Mouse (Mus musculus) ES-Bruce4 (cell line): ENCODE measurements around the gene Foxq1. TPM values are rescaled to one million over a fixed set of nuclear protein-coding genes. Genes with fewer than 3 reads are reported as not detected.

Experiments used
- H3K27ac ChIP-seq: 2 replicates; pipeline ENCODE4 v1.5.1; 2012; ENCODE audit warnings: low read length, inconsistent platforms; ENCODE audit not compliant: insufficient read depth
- H3K27me3 ChIP-seq: 2 replicates; pipeline ENCODE4 v1.6.1; 2012; ENCODE audit warnings: mild to moderate bottlenecking, low read length, inconsistent platforms; ENCODE audit not compliant: control insufficient read depth, poor library complexity, insufficient read depth, severe bottlenecking
- H3K36me3 ChIP-seq: 2 replicates; pipeline ENCODE4 v1.6.1; 2012; ENCODE audit warnings: inconsistent platforms, mild to moderate bottlenecking, low read length, moderate library complexity; ENCODE audit not compliant: control insufficient read depth, poor library complexity, insufficient read depth, severe bottlenecking
- H3K4me1 ChIP-seq: one replicate; pipeline ENCODE4 v1.8.1; 2011; ENCODE audit warnings: low read length; ENCODE audit not compliant: control insufficient read depth, insufficient read depth
- H3K4me3 ChIP-seq: 2 replicates; pipeline ENCODE4 v1.5.1; 2011; ENCODE audit warnings: low read depth, mild to moderate bottlenecking, low read length
- H3K9ac ChIP-seq: 2 replicates; pipeline ENCODE4 v1.6.1; 2012; ENCODE audit warnings: low read depth, mild to moderate bottlenecking, inconsistent platforms; ENCODE audit not compliant: poor library complexity, severe bottlenecking
- H3K9me3 ChIP-seq: replicated peaks from 2 replicates; pipeline ENCODE4 v1.6.1; 2012; ENCODE audit warnings: mild to moderate bottlenecking, low read length, inconsistent platforms; ENCODE audit not compliant: control insufficient read depth, poor library complexity, insufficient read depth, severe bottlenecking
- CTCF ChIP-seq: IDR thresholded peaks from one replicate; pipeline ENCODE4 v1.8.1; 2011; ENCODE audit warnings: low read depth, low read length
- EP300 ChIP-seq: IDR thresholded peaks from 2 replicates; pipeline ENCODE4 v1.6.1; 2011; ENCODE audit warnings: low read depth, low read length; ENCODE audit not compliant: insufficient read depth
- POLR2A ChIP-seq: IDR thresholded peaks from one replicate; pipeline ENCODE4 v1.8.1; 2011; ENCODE audit warnings: low read length; ENCODE audit not compliant: insufficient read depth
- polyA plus RNA-seq: library from polyadenylated mRNA; stranded (reverse); fragments of >200 nt; gene quantifications from 2 replicates; pipeline ENCODE4 v1.2.4, GENCODE M21; 2011; ENCODE audit warnings: low read depth; ENCODE audit not compliant: missing spikeins, insufficient read depth, insufficient read length

Foxq1 gene
- polyA plus RNA-seq, 1 experiment: 1.5 TPM

DNA sequence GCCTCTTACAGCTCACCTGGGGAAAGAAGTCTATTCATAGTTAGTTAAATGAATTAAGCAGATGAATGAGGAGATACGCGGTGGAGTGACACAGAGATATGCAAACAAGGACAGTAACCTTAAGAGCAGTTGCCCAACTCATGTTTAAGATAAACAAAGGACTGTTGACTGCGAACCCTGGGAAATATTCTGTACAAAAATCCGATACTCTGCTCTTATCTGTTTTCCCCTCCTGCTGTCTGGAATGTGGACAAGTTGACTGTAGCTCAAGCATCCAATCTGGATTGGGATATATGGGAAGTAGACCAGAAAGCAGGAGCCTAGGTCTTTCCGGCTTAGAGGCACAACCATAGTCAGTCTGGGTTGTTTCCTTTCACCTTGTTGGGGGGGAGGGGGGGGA, 24.7 kb upstream of the Foxq1 start:
- Histone ChIP-seq H3K36me3 (no peaks in the 10 kb centered on the region), H3K27me3 (no peaks in the 10 kb centered on the region), H3K9ac (no peak overlapping the region), H3K27ac (no peak overlapping the region), H3K4me1 (no peaks in the 10 kb centered on the region), H3K9me3 (no peaks in the 10 kb centered on the region), H3K4me3 (no peak overlapping the region)
- TF ChIP-seq CTCF (no peak), POLR2A (no peak), EP300 (no peak)

DNA sequence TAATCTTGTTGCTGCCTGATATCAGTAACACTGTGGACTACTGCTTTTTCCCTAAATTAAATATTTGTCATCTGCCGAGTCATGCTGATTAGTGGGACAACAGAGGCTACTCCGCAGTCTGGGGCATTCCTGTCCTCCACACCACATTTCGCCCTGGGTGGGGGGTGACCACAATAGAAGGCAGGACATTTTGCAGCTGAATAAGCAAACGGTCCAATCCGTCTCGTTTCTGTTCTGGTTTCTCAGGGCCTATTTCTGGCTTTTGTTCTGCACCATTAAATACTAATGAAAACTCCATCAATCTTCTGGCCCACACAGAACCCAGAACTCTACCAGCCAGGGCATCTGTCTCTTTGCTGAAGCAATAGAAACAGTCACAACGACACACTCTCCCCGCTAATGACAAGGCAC, 24.3 kb upstream of the Foxq1 start:
- Histone ChIP-seq H3K4me1 (no peaks in the 10 kb centered on the region), H3K9me3 (no peaks in the 10 kb centered on the region), H3K9ac (no peak overlapping the region), H3K4me3 (no peak overlapping the region), H3K27me3 (no peaks in the 10 kb centered on the region), H3K36me3 (no peaks in the 10 kb centered on the region), H3K27ac (no peak overlapping the region)
- no peak for TF ChIP-seq CTCF
- TF ChIP-seq EP300: no peak
- no peak for TF ChIP-seq POLR2A

DNA sequence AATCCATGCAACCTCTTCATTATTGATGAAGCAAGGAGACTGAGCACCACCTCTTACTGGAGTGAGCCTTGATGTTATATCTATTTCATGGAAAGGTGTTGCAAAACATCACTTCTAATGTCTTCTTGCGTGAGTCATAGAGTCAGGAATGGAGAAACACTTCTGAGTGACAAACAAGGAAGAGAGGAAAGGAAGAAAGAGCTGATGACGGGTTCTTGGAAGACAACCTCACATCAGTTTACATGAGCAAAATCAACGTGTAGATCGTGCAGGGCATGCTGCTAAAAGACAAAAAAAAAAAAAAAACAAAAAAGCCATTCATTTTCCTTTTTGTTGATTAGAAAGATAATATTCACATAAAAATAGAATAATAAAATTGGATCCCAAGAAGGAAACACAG, 21.2 kb upstream of the Foxq1 start:
- Histone ChIP-seq H3K4me1 (no peaks in the 10 kb centered on the region), H3K27me3 (no peaks in the 10 kb centered on the region), H3K27ac (no peak overlapping the region), H3K36me3 (no peaks in the 10 kb centered on the region), H3K9me3 (no peaks in the 10 kb centered on the region), H3K4me3 (no peak overlapping the region), H3K9ac (no peak overlapping the region)
- TF ChIP-seq CTCF: no peak
- no peak for TF ChIP-seq POLR2A
- no peak for TF ChIP-seq EP300

- no peaks in the 10 kb centered on the region for H3K27me3 ChIP-seq
- H3K27ac ChIP-seq: no peak overlapping the region
- H3K4me1 ChIP-seq: no peaks in the 10 kb centered on the region
- H3K9me3 ChIP-seq: no peaks in the 10 kb centered on the region
- no peak overlapping the region for H3K9ac ChIP-seq
- TF ChIP-seq CTCF: no peak
- TF ChIP-seq POLR2A: no peak
- TF ChIP-seq EP300: no peak
- H3K4me3 ChIP-seq: no peak overlapping the region
- H3K36me3 ChIP-seq: no peaks in the 10 kb centered on the region
Observed at GRCm38 (mm10) chr13:31543021-31543420, 12.9 kb upstream of the Foxq1 start.

GRCm38 (mm10) chr13:31546784-31547183, 9.2 kb upstream of the Foxq1 start:
- Histone ChIP-seq H3K4me1 (no peaks in the 10 kb centered on the region), H3K36me3 (no peaks in the 10 kb centered on the region), H3K27ac (no peak overlapping the region), H3K9ac (no peak overlapping the region), H3K27me3 (no peaks in the 10 kb centered on the region), H3K4me3 (no peak overlapping the region), H3K9me3 (no peaks in the 10 kb centered on the region)
- TF ChIP-seq POLR2A (no peak), EP300 (no peak), CTCF (no peak)

GRCm38 (mm10) chr13:31547204-31547603, 8.7 kb upstream of the Foxq1 start:
- Histone ChIP-seq H3K27ac (no peak overlapping the region), H3K36me3 (no peaks in the 10 kb centered on the region), H3K9ac (no peak overlapping the region), H3K4me3 (no peak overlapping the region), H3K27me3 (no peaks in the 10 kb centered on the region), H3K9me3 (no peaks in the 10 kb centered on the region), H3K4me1 (no peaks in the 10 kb centered on the region)
- TF ChIP-seq EP300 (no peak), CTCF (no peak), POLR2A (no peak)
